Mouse (Mus musculus): ENCODE data around the gene Gtf2ird2. TPM values are rescaled to one million over a fixed set of nuclear protein-coding genes. Genes with fewer than 3 reads are reported as not detected.

Gtf2ird2 gene
- polyA plus RNA-seq, 1 experiment from 2014 or later, result 7.4 TPM

DNA sequence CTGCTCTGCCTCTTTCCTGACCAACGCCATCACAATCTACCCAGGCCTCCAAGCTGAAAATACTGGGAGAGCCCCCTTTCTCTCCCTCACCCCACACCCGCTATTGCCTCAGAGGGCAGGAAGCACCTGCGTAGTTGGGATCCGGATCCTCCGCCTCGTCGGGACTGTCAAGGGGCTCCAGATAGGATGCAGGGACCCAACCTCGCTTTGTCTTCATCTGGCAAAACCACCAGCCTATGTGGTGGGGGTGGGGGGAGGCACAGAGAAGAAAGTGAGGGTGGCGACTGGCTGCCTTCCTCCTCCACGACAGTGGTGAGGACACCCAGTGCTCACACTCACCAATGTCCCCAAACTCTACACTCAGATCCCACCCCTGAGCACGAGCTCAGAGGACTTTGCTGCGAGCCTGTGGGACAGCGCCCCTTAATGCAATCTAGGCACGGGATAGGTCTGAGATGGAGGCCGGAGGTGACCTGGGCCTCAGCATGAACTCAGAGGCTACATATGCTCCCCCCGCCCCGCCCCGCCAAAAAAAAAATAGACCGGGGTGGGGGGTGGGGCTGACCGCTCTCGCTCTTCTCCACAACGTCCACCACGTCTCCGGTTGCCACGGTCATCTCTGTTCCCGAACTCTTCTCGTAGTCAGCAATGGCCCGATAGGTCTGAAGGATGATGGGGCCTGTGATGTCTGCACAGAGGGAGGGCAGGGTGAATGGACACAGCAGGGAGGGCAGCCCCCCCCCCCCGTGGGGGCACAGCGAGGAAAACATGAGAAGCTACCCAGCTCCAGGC is 41.5 kb downstream of the Gtf2ird2 start:
- ATAC-seq (ENCODE audit: low FRiP score) (no peak), DNase-seq (ENCODE audit: low spot score, missing footprints) (no peak)
- WGBS, result 83% methylated on average over 30 of the region's 30 CpGs
- H3K9ac ChIP-seq (ENCODE audit: low read length), result no peak overlapping the region
- H3K4me1 ChIP-seq (ENCODE audit: control insufficient read depth, insufficient read depth, low read length), result peaks cover 4% of the 10 kb centered on the region; the same call in 1 of the 2 replicates
- no peak overlapping the region for H3K4me3 ChIP-seq (ENCODE audit: low read depth, low read length)
- no peak overlapping the region for H3K4me2 ChIP-seq
- H3K36me3 ChIP-seq (ENCODE audit: control insufficient read depth, insufficient read depth, low read length), result no peaks in the 10 kb centered on the region
- H3K27ac ChIP-seq (ENCODE audit: low read depth, low read length), result no peak overlapping the region
- H3K27me3 ChIP-seq (ENCODE audit: control insufficient read depth, insufficient read depth, low read length), result no peaks in the 10 kb centered on the region; the same call in 1 of the 2 replicates
- H3K9me3 ChIP-seq (ENCODE audit: control insufficient read depth, low read length), result no peaks in the 10 kb centered on the region

DNA sequence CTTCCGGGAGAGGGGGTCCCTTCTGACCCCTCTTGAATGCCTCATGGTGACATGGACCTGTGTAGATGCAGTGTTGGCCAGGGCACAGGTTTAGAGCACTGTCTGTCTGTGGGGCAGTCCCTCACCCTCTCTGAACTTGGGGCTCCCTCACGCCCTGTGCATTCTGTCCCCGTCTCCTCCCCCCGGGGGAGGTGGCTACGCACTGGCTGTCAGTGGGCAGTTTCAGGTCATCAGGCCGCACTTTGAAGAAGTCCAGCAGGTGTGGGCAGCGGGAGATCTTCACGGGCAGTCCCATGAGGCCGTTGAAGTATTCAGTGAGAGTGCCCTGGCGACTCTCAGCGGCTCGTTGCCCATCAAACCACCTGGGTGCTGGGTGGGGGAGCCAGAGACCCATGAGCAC is 43.1 kb downstream of the Gtf2ird2 start:
- DNase-seq (ENCODE audit: low spot score, missing footprints) (no peak), ATAC-seq (ENCODE audit: low FRiP score) (no peak)
- WGBS, result 71% methylated on average over 12 of the region's 12 CpGs
- Histone ChIP-seq H3K4me1 (ENCODE audit: control insufficient read depth, insufficient read depth, low read length) (peaks cover 4% of the 10 kb centered on the region; the same call in 1 of the 2 replicates), H3K9me3 (ENCODE audit: control insufficient read depth, low read length) (no peaks in the 10 kb centered on the region), H3K9ac (ENCODE audit: low read length) (no peak overlapping the region), H3K27me3 (ENCODE audit: control insufficient read depth, insufficient read depth, low read length) (no peaks in the 10 kb centered on the region; the same call in 1 of the 2 replicates), H3K27ac (ENCODE audit: low read depth, low read length) (no peak overlapping the region), H3K36me3 (ENCODE audit: control insufficient read depth, insufficient read depth, low read length) (no peaks in the 10 kb centered on the region), H3K4me2 (no peak overlapping the region), H3K4me3 (ENCODE audit: low read depth, low read length) (no peak overlapping the region)

DNA sequence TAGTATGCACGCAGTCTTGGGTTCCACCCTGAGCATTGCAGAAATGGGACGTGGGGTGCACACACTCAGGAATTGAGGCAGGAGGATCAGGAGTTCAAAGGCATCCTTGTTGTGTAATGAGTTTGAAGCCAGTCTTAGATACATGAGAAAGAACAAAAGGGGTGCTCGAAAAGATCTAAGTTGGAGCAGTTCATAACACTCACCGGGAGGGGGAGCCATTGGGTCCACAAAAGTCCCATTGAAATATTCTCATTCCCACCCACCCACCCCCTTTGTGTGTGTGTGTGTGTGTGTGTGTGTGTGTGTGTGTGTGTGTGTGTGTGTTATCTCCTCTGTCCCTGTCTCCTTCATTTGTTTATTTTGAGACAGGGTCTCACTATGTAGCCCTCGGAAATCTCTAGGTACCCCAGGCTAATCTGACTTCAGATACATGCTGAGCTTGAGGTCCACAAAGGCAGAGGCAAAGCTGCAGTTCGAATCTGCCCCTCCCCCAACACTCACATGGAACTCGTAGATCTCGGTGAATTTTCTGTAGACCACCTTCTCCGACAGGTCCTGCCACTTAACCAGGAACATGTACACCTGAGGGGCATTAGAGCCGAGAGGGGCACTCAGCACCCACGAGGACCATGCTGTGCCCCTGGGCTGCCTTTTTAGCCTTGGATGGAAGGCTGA is 43.9 kb downstream of the Gtf2ird2 start:
- WGBS, result 40% methylated on average over 11 of the region's 11 CpGs
- no peak for ATAC-seq (ENCODE audit: low FRiP score)
- H3K9ac ChIP-seq (ENCODE audit: low read length), result no peak overlapping the region
- no peaks in the 10 kb centered on the region for H3K36me3 ChIP-seq (ENCODE audit: control insufficient read depth, insufficient read depth, low read length)
- no peak for DNase-seq (ENCODE audit: low spot score, missing footprints)
- H3K4me3 ChIP-seq (ENCODE audit: low read depth, low read length), result no peak overlapping the region
- no peaks in the 10 kb centered on the region for H3K4me1 ChIP-seq (ENCODE audit: control insufficient read depth, insufficient read depth, low read length)
- no peak overlapping the region for H3K27ac ChIP-seq (ENCODE audit: low read depth, low read length)
- H3K27me3 ChIP-seq (ENCODE audit: control insufficient read depth, insufficient read depth, low read length), result no peaks in the 10 kb centered on the region
- H3K9me3 ChIP-seq (ENCODE audit: control insufficient read depth, low read length), result no peaks in the 10 kb centered on the region
- H3K4me2 ChIP-seq, result no peak overlapping the region

DNA sequence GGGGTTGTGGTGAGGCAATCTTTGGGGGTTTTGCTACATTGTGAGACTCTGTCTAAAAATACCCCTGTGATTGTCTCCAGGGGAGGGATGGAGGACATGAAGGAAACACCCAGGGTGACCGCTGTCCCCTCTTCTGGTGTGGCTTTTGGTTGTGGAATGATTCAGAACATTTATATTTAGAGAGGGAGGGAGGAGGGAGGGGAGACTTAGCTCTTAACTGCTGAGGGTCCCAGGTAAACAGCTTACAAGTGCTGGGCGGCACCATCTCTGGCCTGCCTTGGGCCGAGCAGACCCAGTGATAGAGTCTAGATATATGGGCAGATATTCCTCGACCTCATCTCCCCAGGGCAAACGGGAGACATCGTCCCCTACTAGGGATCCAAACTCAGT is 44.4 kb downstream of the Gtf2ird2 start:
- ATAC-seq (ENCODE audit: low FRiP score) (no peak), DNase-seq (ENCODE audit: low spot score, missing footprints) (no peak)
- no peaks in the 10 kb centered on the region for H3K27me3 ChIP-seq (ENCODE audit: control insufficient read depth, insufficient read depth, low read length)
- WGBS, result 81% methylated on average over 6 of the region's 6 CpGs
- no peaks in the 10 kb centered on the region for H3K4me1 ChIP-seq (ENCODE audit: control insufficient read depth, insufficient read depth, low read length)
- H3K9ac ChIP-seq (ENCODE audit: low read length), result no peak overlapping the region
- H3K27ac ChIP-seq (ENCODE audit: low read depth, low read length), result no peak overlapping the region
- no peaks in the 10 kb centered on the region for H3K9me3 ChIP-seq (ENCODE audit: control insufficient read depth, low read length)
- no peaks in the 10 kb centered on the region for H3K36me3 ChIP-seq (ENCODE audit: control insufficient read depth, insufficient read depth, low read length)
- H3K4me2 ChIP-seq, result no peak overlapping the region
- no peak overlapping the region for H3K4me3 ChIP-seq (ENCODE audit: low read depth, low read length)

DNA sequence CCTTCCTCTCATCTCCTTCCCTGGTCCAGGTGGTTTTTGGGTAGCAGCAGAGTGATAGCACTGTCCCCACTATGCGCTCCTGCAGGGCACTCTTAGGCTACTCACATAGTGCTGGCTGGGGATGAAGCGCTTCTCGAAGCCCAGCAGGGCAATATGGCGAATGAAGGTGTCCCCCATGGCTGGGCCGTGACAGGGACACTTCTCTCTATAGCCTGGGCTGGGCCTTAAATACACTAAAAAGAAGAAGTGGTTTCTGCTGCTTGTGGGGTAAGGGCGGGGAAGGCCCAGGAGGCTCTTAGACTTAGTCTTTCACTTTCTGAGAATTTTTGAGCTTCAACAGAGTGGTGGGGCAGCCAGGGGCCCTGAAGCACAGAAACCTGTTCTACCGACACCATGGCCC is 45.6 kb downstream of the Gtf2ird2 start, which contains the start of gene Ncf1:
Gene Ncf1 (minus strand): TSS at position 235 of the 400 bp plus-strand sequence.
- DNase-seq (ENCODE audit: low spot score, missing footprints) (no peak), ATAC-seq (ENCODE audit: low FRiP score) (no peak)
- Histone ChIP-seq H3K4me3 (ENCODE audit: low read depth, low read length) (no peak within 1 kb of the TSS), H3K4me1 (ENCODE audit: control insufficient read depth, insufficient read depth, low read length) (no peaks in the 10 kb centered on the region), H3K4me2 (no peak within 1 kb of the TSS), H3K9ac (ENCODE audit: low read length) (no peak within 1 kb of the TSS), H3K27ac (ENCODE audit: low read depth, low read length) (no peak within 1 kb of the TSS), H3K9me3 (ENCODE audit: control insufficient read depth, low read length) (no peaks in the 10 kb centered on the region), H3K36me3 (ENCODE audit: control insufficient read depth, insufficient read depth, low read length) (no peaks in the 10 kb centered on the region), H3K27me3 (ENCODE audit: control insufficient read depth, insufficient read depth, low read length) (no peaks in the 10 kb centered on the region)
- WGBS, result 85% methylated on average over 7 of the region's 7 CpGs

DNA sequence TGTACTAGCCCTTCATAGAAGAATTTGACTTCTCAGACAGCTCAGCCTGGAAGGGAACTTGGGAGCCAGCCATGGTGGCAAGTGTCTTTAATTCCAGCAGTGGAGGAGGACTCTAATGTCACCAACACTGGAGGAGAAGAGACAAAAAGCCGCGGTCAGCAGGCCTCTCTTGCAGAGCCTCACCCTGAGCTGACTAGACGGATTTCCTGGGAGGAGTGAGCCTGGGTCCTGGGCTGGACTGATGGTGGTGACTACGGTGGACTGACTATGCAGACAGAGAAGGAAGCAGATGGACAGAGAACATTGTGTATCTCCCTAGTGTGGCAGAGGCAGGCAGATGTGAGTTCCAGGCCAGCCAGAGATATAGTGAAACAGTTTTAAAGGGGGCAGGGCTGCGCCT is 47.6 kb downstream of the Gtf2ird2 start:
- no peak overlapping the region for H3K9ac ChIP-seq (ENCODE audit: low read length)
- H3K9me3 ChIP-seq (ENCODE audit: control insufficient read depth, low read length), result no peaks in the 10 kb centered on the region
- H3K27ac ChIP-seq (ENCODE audit: low read depth, low read length), result no peak overlapping the region
- H3K4me2 ChIP-seq, result no peak overlapping the region
- no peak overlapping the region for H3K4me3 ChIP-seq (ENCODE audit: low read depth, low read length)
- ATAC-seq (ENCODE audit: low FRiP score) (no peak), DNase-seq (ENCODE audit: low spot score, missing footprints) (no peak)
- 82% methylated on average over 5 of the region's 5 CpGs for WGBS
- peaks cover 5% of the 10 kb centered on the region; the same call in 1 of the 2 replicates for H3K36me3 ChIP-seq (ENCODE audit: control insufficient read depth, insufficient read depth, low read length)
- no peaks in the 10 kb centered on the region for H3K27me3 ChIP-seq (ENCODE audit: control insufficient read depth, insufficient read depth, low read length)
- H3K4me1 ChIP-seq (ENCODE audit: control insufficient read depth, insufficient read depth, low read length), result no peaks in the 10 kb centered on the region

DNA sequence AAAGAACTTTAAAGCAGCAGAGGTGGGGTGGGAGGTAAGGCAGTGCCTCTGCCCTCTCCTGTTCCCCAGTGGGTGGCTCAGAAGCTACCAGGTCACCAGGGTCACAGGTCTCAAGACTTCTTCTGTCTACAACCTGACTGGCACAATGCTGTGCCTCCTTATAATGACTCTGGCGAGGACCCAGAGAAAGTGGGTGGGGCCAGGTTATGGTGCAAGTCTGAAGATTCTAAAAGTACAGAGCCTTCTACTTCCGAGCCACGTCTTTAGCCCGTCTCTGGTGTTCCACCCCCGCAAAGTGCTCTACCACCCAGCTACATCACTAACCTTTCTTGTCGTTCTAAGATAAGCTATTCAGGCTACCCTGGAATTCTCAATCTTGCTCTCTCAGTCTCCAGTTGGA is 48.3 kb downstream of the Gtf2ird2 start:
- Histone ChIP-seq H3K9ac (ENCODE audit: low read length) (no peak overlapping the region), H3K4me2 (no peak overlapping the region), H3K27ac (ENCODE audit: low read depth, low read length) (no peak overlapping the region), H3K9me3 (ENCODE audit: control insufficient read depth, low read length) (no peaks in the 10 kb centered on the region), H3K4me1 (ENCODE audit: control insufficient read depth, insufficient read depth, low read length) (no peaks in the 10 kb centered on the region), H3K36me3 (ENCODE audit: control insufficient read depth, insufficient read depth, low read length) (peaks cover 10% of the 10 kb centered on the region), H3K27me3 (ENCODE audit: control insufficient read depth, insufficient read depth, low read length) (no peaks in the 10 kb centered on the region), H3K4me3 (ENCODE audit: low read depth, low read length) (no peak overlapping the region)
- 79% methylated on average over 6 of the region's 6 CpGs for WGBS
- ATAC-seq (ENCODE audit: low FRiP score), result no peak
- DNase-seq (ENCODE audit: low spot score, missing footprints), result no peak

DNA sequence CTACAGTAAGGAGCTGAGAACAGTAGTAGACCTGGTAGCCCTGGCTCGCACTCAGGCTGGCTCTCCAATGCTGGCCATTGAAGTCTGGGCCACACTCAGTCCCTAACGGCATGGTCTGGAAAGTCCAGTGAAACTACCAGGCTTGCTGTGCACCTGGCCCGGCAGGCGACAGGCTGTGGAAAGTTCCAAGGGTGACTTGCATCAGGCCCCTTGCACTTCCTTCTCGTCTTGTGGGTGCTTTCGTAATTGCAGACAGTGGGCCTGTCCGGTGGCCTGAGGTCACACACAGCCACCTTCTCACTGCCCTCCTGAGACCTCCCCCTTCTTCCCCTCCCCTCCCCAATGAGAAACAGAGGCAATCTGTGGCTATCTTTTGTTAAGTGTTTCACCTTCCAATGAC is 48.7 kb downstream of the Gtf2ird2 start:
- H3K36me3 ChIP-seq (ENCODE audit: control insufficient read depth, insufficient read depth, low read length), result peaks cover 11% of the 10 kb centered on the region
- DNase-seq (ENCODE audit: low spot score, missing footprints) (no peak), ATAC-seq (ENCODE audit: low FRiP score) (no peak)
- no peaks in the 10 kb centered on the region for H3K9me3 ChIP-seq (ENCODE audit: control insufficient read depth, low read length)
- no peak overlapping the region for H3K4me2 ChIP-seq
- H3K9ac ChIP-seq (ENCODE audit: low read length), result no peak overlapping the region
- no peak overlapping the region for H3K4me3 ChIP-seq (ENCODE audit: low read depth, low read length)
- 70% methylated on average over 7 of the region's 7 CpGs for WGBS
- H3K27me3 ChIP-seq (ENCODE audit: control insufficient read depth, insufficient read depth, low read length), result no peaks in the 10 kb centered on the region
- 0 out of 2 replicates have a peak, but pooled peaks cover under 1% of the 10 kb centered on the region for H3K4me1 ChIP-seq (ENCODE audit: control insufficient read depth, insufficient read depth, low read length)
- H3K27ac ChIP-seq (ENCODE audit: low read depth, low read length), result no peak overlapping the region

DNA sequence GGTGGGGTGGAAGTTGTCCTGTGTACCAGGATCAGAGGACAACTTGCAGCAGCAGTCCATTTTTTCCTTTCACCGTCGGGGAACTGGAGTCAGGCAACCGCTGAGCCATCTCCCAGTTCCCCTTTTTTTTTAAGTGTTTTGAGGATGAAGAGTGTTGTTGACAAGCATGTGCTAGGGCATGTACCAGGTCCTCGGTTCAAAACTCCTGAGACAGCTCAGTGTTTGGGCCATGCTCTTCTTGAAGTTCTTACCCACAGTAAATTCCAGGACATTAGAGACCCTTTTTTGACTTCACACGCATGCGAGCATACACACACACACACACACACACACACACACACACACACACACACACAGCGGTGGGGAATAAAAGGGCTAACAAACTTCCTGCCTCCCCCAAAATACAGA is 49.4 kb downstream of the Gtf2ird2 start:
- Histone ChIP-seq H3K9me3 (ENCODE audit: control insufficient read depth, low read length) (no peaks in the 10 kb centered on the region), H3K36me3 (ENCODE audit: control insufficient read depth, insufficient read depth, low read length) (peaks cover 12% of the 10 kb centered on the region), H3K9ac (ENCODE audit: low read length) (no peak overlapping the region), H3K27ac (ENCODE audit: low read depth, low read length) (no peak overlapping the region), H3K4me2 (no peak overlapping the region), H3K4me3 (ENCODE audit: low read depth, low read length) (no peak overlapping the region), H3K4me1 (ENCODE audit: control insufficient read depth, insufficient read depth, low read length) (peaks cover 6% of the 10 kb centered on the region; the same call in 1 of the 2 replicates), H3K27me3 (ENCODE audit: control insufficient read depth, insufficient read depth, low read length) (no peaks in the 10 kb centered on the region)
- DNase-seq (ENCODE audit: low spot score, missing footprints) (no peak), ATAC-seq (ENCODE audit: low FRiP score) (no peak)
- 77% methylated on average over 7 of the region's 7 CpGs for WGBS

Measured in midbrain, embryonic 11.5 days (tissue).